Mouse (Mus musculus): Measurements from ENCODE around the gene Nop14. TPM values are rescaled to one million over a fixed set of nuclear protein-coding genes. Genes with fewer than 3 reads are reported as not detected.

Nop14 gene
- 56.8 TPM for polyA plus RNA-seq (2021)

DNA sequence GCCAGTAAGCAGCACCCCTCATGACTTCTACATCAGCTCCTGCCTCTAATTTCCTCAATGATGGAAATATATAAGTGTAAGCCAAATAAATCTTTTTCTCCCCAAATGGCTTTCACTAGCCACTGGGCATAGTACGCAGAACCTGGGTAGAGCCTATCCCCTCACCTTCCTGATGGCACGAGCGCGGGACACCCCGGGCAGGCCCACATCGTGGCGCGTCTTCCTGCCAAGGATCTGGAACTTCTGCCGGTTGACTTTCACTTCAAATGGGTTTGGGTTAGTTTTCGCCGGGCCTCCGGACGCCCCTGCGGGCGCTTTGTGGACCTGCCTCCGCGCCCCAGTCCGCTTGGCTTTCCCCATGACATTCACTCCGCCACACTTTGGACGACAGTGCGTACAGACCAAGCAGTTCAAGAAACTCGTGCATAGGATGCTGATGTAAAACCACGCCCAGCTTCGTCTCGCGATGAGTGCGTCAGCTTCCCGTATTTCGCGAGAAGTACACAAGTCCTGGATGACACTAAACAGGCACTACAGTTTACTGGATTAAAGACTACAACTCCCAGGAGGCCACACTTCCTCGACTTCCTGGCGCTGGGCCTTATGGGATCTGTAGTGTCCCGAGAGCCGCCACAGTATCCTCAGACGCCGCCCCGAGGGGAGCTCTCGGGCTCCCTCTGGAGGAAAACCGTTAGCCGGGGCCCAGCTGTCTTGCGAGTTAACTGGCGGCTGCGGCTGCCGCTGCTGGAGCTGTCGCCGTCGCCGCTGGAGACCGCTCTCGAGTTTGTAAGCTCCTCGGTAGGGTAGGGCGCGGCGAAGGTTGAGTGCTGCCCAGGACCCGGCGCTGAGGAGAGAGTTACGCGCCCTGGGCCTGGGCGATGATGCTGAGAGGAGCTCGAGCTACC lies at the start of gene Nop14, which contains the start of gene Grk4:
TSS of gene Nop14 (minus strand) at position 463 of the 905 bp plus-strand sequence.
TSS of gene Grk4 (plus strand) at position 694 of the 905 bp plus-strand sequence.
- peak; percentile 100 for DNase-seq (ENCODE audit: low read depth, low spot score)
- in situ Hi-C loops (cut with MboI; ENCODE audit: low pct_unique_long_range_greater_than_20kb) = loop anchor here (10.0 kb wide), 1 partner anchor 385 kb away; the partner anchor contains the start of gene Hgfac
- no peaks in the 10 kb centered on the region for H3K27me3 ChIP-seq
- ChIA-PET CTCF (interaction anchor here (0.7 to 4.2 kb wide), 16 partner anchors 9 to 281 kb away, joined by 3 to 29 read pairs (median 3); partner anchors contain the start of genes Mfsd10 and Tnip2), POLR2A (interaction anchor here (0.6 to 1.9 kb wide), 8 partner anchors 10 to 468 kb away, joined by 3 to 10 read pairs (median 3); partner anchors contain the start of genes Htt and Mfsd10)
- ATAC-seq = peak; percentile 93
- peak; percentile 100 for TF ChIP-seq CTCF (IDR thresholded peaks at IDR 0.05)

- TF ChIP-seq CTCF (IDR thresholded peaks at IDR 0.05) = no peak
- CTCF ChIA-PET = no interaction called here
- DNase-seq (ENCODE audit: low read depth, low spot score) (no peak), ATAC-seq (no peak)
- no peaks in the 10 kb centered on the region for H3K27me3 ChIP-seq
- POLR2A ChIA-PET = no interaction called here
- in situ Hi-C loops (cut with MboI; ENCODE audit: low pct_unique_long_range_greater_than_20kb) = no loop called here
Observed at GRCm38 (mm10) chr5:34708436-34708835, 48.5 kb upstream of the Nop14 start.

- no peak for TF ChIP-seq CTCF (IDR thresholded peaks at IDR 0.05)
- no peaks in the 10 kb centered on the region for H3K27me3 ChIP-seq
- POLR2A ChIA-PET = no interaction called here
- DNase-seq (ENCODE audit: low read depth, low spot score) (no peak), ATAC-seq (no peak)
- in situ Hi-C loops (cut with MboI; ENCODE audit: low pct_unique_long_range_greater_than_20kb) = loop anchor here (25.0 kb wide), 1 partner anchor 642 kb away; no protein-coding TSS in a partner anchor
- CTCF ChIA-PET = no interaction called here
Observed at GRCm38 (mm10) chr5:34695521-34695920, 35.6 kb upstream of the Nop14 start.

DNA sequence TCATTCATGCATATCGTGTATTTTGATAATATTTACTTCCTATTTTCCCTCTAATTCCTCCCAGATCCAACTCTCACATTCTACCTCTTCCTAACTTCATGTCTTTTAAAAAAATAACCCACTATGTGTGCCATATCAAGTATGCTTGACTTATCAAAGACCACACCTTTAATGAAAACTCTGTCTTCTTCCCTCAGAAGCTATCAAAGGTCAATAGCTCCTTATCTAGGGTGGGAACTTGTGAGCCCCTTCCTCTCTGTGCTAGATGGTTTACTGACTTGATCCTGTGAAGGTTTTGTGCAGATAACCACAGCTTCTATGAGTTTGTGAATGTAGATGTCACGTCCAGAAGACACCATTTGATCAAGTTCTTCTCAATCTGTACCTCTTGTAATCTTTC lies 32.8 kb upstream of the Nop14 start:
- ChIA-PET POLR2A (no interaction called here), CTCF (no interaction called here)
- no peak for ATAC-seq
- in situ Hi-C loops (cut with MboI; ENCODE audit: low pct_unique_long_range_greater_than_20kb) = loop anchor here (25.0 kb wide), 1 partner anchor 645 kb away; no protein-coding TSS in a partner anchor
- H3K27me3 ChIP-seq = no peaks in the 10 kb centered on the region
- no peak for TF ChIP-seq CTCF (IDR thresholded peaks at IDR 0.05)
- DNase-seq (ENCODE audit: low read depth, low spot score) = no peak

DNA sequence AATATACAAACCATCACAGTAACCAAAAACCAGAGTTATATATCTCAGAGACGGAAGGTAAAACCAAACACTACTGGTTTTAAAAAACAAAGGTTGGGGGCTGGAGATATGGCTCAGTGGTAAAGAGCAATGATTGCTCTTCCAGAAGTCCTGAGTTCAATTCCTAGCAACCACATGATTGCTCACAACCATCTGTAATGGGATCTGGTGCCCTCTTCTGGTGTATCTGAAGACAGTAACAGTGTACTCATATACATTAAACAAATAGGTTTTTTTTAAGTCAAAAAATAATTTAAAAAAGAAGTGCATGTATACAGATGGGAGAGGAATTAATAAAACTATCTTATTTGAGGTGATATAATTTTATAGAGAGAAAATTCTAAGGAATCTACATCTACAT lies 29.9 kb upstream of the Nop14 start:
- ChIA-PET CTCF (no interaction called here), POLR2A (no interaction called here)
- TF ChIP-seq CTCF (IDR thresholded peaks at IDR 0.05) = peak; percentile 36
- in situ Hi-C loops (cut with MboI; ENCODE audit: low pct_unique_long_range_greater_than_20kb) = loop anchor here (25.0 kb wide), 1 partner anchor 647 kb away; no protein-coding TSS in a partner anchor
- no peaks in the 10 kb centered on the region for H3K27me3 ChIP-seq
- DNase-seq (ENCODE audit: low read depth, low spot score) (no peak), ATAC-seq (no peak)

DNA sequence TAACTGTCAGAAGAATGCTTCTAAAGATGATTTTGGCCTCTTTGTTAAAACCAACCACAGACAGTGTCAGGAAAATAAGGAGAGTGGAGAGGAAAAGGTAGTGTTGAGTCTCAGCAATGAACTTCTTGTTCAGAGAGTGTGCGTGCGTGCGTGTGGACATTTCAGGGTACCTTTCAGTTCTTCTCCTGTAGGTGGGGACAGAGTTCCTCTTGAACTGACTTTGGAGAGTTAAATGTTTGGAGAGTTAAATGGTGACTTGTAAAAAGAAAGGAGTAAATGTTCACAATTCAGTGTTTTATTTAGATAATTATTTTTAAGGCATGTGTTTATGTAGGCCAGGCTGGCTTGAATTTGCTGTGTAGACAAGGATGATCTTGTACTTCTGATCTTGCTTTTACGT lies 10.3 kb upstream of the Nop14 start:
- no peak for DNase-seq (ENCODE audit: low read depth, low spot score)
- CTCF ChIA-PET = no interaction called here
- POLR2A ChIA-PET = no interaction called here
- no peaks in the 10 kb centered on the region for H3K27me3 ChIP-seq
- no peak for ATAC-seq
- in situ Hi-C loops (cut with MboI; ENCODE audit: low pct_unique_long_range_greater_than_20kb) = no loop called here
- peak; percentile 42 for TF ChIP-seq CTCF (IDR thresholded peaks at IDR 0.05)

- POLR2A ChIA-PET = no interaction called here
- CTCF ChIA-PET = no interaction called here
Observed at GRCm38 (mm10) chr5:34669493-34669892, 9.5 kb upstream of the Nop14 start.

DNA sequence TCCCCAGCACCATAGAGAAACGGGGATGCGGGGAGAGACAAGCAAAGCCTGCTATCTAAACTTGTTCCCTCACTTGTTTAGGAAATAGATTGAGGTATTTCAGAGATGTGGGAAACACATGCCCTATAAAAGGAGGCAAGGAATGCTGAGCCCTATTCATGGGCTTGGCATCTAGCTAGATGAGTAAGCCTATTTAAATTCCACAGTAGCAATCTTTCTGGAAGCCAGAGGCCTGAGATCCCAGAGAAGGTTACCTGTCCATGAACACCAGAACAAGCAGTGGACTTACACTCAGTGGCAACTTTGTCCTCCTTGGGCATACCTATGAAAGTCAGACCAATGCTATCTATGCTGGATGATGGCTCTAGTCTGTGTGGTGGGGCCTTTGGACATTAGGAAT lies 3.3 kb upstream of the Nop14 start:
- in situ Hi-C loops (cut with MboI; ENCODE audit: low pct_unique_long_range_greater_than_20kb) = loop anchor here (10.0 kb wide), 1 partner anchor 382 kb away; the partner anchor contains the start of gene Hgfac

More at GRCm38 (mm10) chr5:34669493-34669892, 9.5 kb upstream of the Nop14 start:
- TF ChIP-seq CTCF (IDR thresholded peaks at IDR 0.05) = peak; percentile 55
- H3K27me3 ChIP-seq = no peaks in the 10 kb centered on the region
- DNase-seq (ENCODE audit: low read depth, low spot score) (no peak), ATAC-seq (no peak)
- in situ Hi-C loops (cut with MboI; ENCODE audit: low pct_unique_long_range_greater_than_20kb) = loop anchor here (10.0 kb wide), 1 partner anchor 375 kb away; the partner anchor contains the start of gene Hgfac

GRCm38 (mm10) chr5:34661909-34662308 lies 2.0 kb upstream of the Nop14 start:
- in situ Hi-C loops (cut with MboI; ENCODE audit: low pct_unique_long_range_greater_than_20kb) = loop anchor here (10.0 kb wide), 1 partner anchor 383 kb away; the partner anchor contains the start of gene Hgfac
- no peak for ATAC-seq
- CTCF ChIA-PET = interaction anchor here (0.6 kb wide), 1 partner anchor 143 kb away, joined by 3 read pairs; no protein-coding TSS in a partner anchor
- no peak for DNase-seq (ENCODE audit: low read depth, low spot score)
- no peaks in the 10 kb centered on the region for H3K27me3 ChIP-seq
- TF ChIP-seq CTCF (IDR thresholded peaks at IDR 0.05) = peak; percentile 17
- POLR2A ChIA-PET = no interaction called here

More for the DNA sequence above, 3.3 kb upstream of the Nop14 start:
- DNase-seq (ENCODE audit: low read depth, low spot score) = no peak
- no peak for ATAC-seq
- TF ChIP-seq CTCF (IDR thresholded peaks at IDR 0.05) = no peak
- ChIA-PET CTCF (interaction anchor here (0.7 to 1.4 kb wide), 5 partner anchors 12 to 94 kb away, joined by 3 read pairs; no protein-coding TSS in a partner anchor), POLR2A (interaction anchor here (0.9 kb wide), 1 partner anchor 131 kb away, joined by 3 read pairs; no protein-coding TSS in a partner anchor)
- no peaks in the 10 kb centered on the region for H3K27me3 ChIP-seq

- ATAC-seq (peak; percentile 2), DNase-seq (ENCODE audit: low read depth, low spot score) (no peak)
- H3K27me3 ChIP-seq = no peaks in the 10 kb centered on the region
- no peak for TF ChIP-seq CTCF (IDR thresholded peaks at IDR 0.05)
- in situ Hi-C loops (cut with MboI; ENCODE audit: low pct_unique_long_range_greater_than_20kb) = loop anchor here (10.0 kb wide), 1 partner anchor 384 kb away; the partner anchor contains the start of gene Hgfac
- CTCF ChIA-PET = interaction anchor here (0.7 to 4.2 kb wide), 13 partner anchors 9 to 280 kb away, joined by 3 to 29 read pairs (median 3); partner anchors contain the start of gene Mfsd10
- POLR2A ChIA-PET = interaction anchor here (0.8 to 1.9 kb wide), 4 partner anchors 24 to 111 kb away, joined by 3 to 10 read pairs (median 3); partner anchors contain the start of genes Htt and Mfsd10
Observed at GRCm38 (mm10) chr5:34660591-34661130, 713 bp upstream of the Nop14 start.
